Mouse (Mus musculus) megakaryocyte, embryonic 14.5 days (primary cell): ENCODE measurements around the gene Dyrk1a.

Experiments used
- FLI1 ChIP-seq: IDR thresholded peaks from 2 replicates; pipeline ENCODE4 v1.6.1; 2012; ENCODE audit warnings: low read length, inconsistent platforms, mixed read lengths
- GATA1 ChIP-seq: IDR thresholded peaks from 3 replicates; pipeline ENCODE4 v1.6.1; 2012; ENCODE audit warnings: mixed read lengths, low read length, inconsistent platforms, borderline replicate concordance

- TF ChIP-seq GATA1 (no peak), FLI1 (no peak)
Observed at GRCm38 (mm10) chr16:94631984-94632383, 62.2 kb downstream of the Dyrk1a start.
